Mouse (Mus musculus): Measurements from ENCODE around the gene Sox13. TPM values are rescaled to one million over a fixed set of nuclear protein-coding genes. Genes with fewer than 3 reads are reported as not detected.

The Sox13 gene
- total and polyA plus RNA-seq, 3 experiments: 0.34 to 1.4 (median 0.90) TPM

GRCm38 (mm10) chr1:133408321-133408720, 15.9 kb downstream of the Sox13 start:
- in situ Hi-C loops (cut with MboI; ENCODE audit: low pct_ligation_motif_present, low pct_unique_long_range_greater_than_20kb, low sequenced_read_pairs): no loop called here
- TF ChIP-seq IRF4 (IDR thresholded peaks at IDR 0.05; ENCODE audit: low read depth, low read length) (no peak), ZC3H11A (IDR thresholded peaks at IDR 0.05; ENCODE audit: low read depth, low read length) (no peak), SMC3 (IDR thresholded peaks at IDR 0.05; ENCODE audit: low read depth, low read length) (no peak), USF2 (conservative IDR thresholded peaks at IDR 0.05; ENCODE audit: low read depth, low read length) (no peak), MYC (IDR thresholded peaks at IDR 0.05; ENCODE audit: low read depth, low read length) (no peak), CTCF (conservative IDR thresholded peaks at IDR 0.05 in 1 of 2, IDR thresholded peaks at IDR 0.05 in 1 of 2; ENCODE audit: low read depth in 2 of 2, low read length in 2 of 2) (no peak), ELF1 (IDR thresholded peaks at IDR 0.05; ENCODE audit: low read depth, low read length) (no peak), PAX5 (IDR thresholded peaks at IDR 0.05; ENCODE audit: low read length) (no peak), MAX (IDR thresholded peaks at IDR 0.05; ENCODE audit: low read length) (no peak), RCOR1 (conservative IDR thresholded peaks at IDR 0.05; ENCODE audit: low read depth, low read length) (no peak), MAFK (IDR thresholded peaks at IDR 0.05; ENCODE audit: insufficient replicate concordance, low read length) (no peak)
- no peak for DNase-seq (ENCODE audit: extremely low read depth)
- H3K27ac ChIP-seq (ENCODE audit: insufficient read depth, low read depth): no peak overlapping the region
- H3K79me2 ChIP-seq (replicated peaks; ENCODE audit: control insufficient read depth, extremely low read depth, insufficient read depth, poor library complexity, severe bottlenecking): no peaks in the 10 kb centered on the region
- dilution Hi-C loops (cut with MboI; ENCODE audit: extremely low pct_ligation_motif_present, extremely low pct_unique_long_range_greater_than_20kb, low sequenced_read_pairs): no loop called here
- peaks cover 40% of the 10 kb centered on the region for H3K27me3 ChIP-seq (replicated peaks)
- H3K4me2 ChIP-seq (ENCODE audit: insufficient read depth, low read depth, poor library complexity, severe bottlenecking): no peak overlapping the region
- no peaks in the 10 kb centered on the region for H3K36me3 ChIP-seq (replicated peaks in 1 of 2; ENCODE audit: control insufficient read depth in 1 of 2, insufficient read depth in 1 of 2, low read length in 1 of 2)
- no peak overlapping the region for H3K9ac ChIP-seq (ENCODE audit: insufficient read depth, low read depth)
- 0 out of 4 replicates have a peak, but pooled peaks cover 0 to 4% of the 10 kb centered on the region in 2 experiments for H3K4me1 ChIP-seq (ENCODE audit: control insufficient read depth in 1 of 2, insufficient read depth in 2 of 2)
- H3K4me3 ChIP-seq (replicated peaks in 1 of 3; ENCODE audit: low read depth in 2 of 3, low read length in 2 of 3, poor library complexity in 1 of 3): no peak overlapping the region
- peaks cover 3% of the 10 kb centered on the region for H3K9me3 ChIP-seq (replicated peaks; ENCODE audit: low read length)

GRCm38 (mm10) chr1:133407436-133407835, 16.7 kb downstream of the Sox13 start:
- Histone ChIP-seq H3K79me2 (replicated peaks; ENCODE audit: control insufficient read depth, extremely low read depth, insufficient read depth, poor library complexity, severe bottlenecking) (no peaks in the 10 kb centered on the region), H3K9ac (ENCODE audit: insufficient read depth, low read depth) (no peak overlapping the region), H3K9me3 (replicated peaks; ENCODE audit: low read length) (peaks cover 3% of the 10 kb centered on the region), H3K27ac (ENCODE audit: insufficient read depth, low read depth) (no peak overlapping the region), H3K27me3 (replicated peaks) (peaks cover 40% of the 10 kb centered on the region), H3K36me3 (replicated peaks in 1 of 2; ENCODE audit: control insufficient read depth in 1 of 2, insufficient read depth in 1 of 2, low read length in 1 of 2) (no peaks in the 10 kb centered on the region), H3K4me1 (ENCODE audit: control insufficient read depth in 1 of 2, insufficient read depth in 2 of 2) (no peaks in the 10 kb centered on the region), H3K4me2 (ENCODE audit: insufficient read depth, low read depth, poor library complexity, severe bottlenecking) (no peak overlapping the region), H3K4me3 (replicated peaks in 1 of 3; ENCODE audit: low read depth in 2 of 3, low read length in 2 of 3, poor library complexity in 1 of 3) (no peak overlapping the region)
- dilution Hi-C loops (cut with MboI; ENCODE audit: extremely low pct_ligation_motif_present, extremely low pct_unique_long_range_greater_than_20kb, low sequenced_read_pairs) (no loop called here), in situ Hi-C loops (cut with MboI; ENCODE audit: low pct_ligation_motif_present, low pct_unique_long_range_greater_than_20kb, low sequenced_read_pairs) (no loop called here)
- DNase-seq (ENCODE audit: extremely low read depth): no peak
- TF ChIP-seq ZMIZ1 (IDR thresholded peaks at IDR 0.05; ENCODE audit: low read depth, low read length) (no peak), ZNF384 (IDR thresholded peaks at IDR 0.05; ENCODE audit: low read depth, low read length) (no peak), UBTF (IDR thresholded peaks at IDR 0.05; ENCODE audit: low read depth, low read length) (no peak), ELF1 (IDR thresholded peaks at IDR 0.05; ENCODE audit: low read depth, low read length) (no peak), HCFC1 (IDR thresholded peaks at IDR 0.05; ENCODE audit: low read depth, low read length) (no peak), RCOR1 (conservative IDR thresholded peaks at IDR 0.05; ENCODE audit: low read depth, low read length) (no peak), PAX5 (IDR thresholded peaks at IDR 0.05; ENCODE audit: low read length) (no peak), EP300 (IDR thresholded peaks at IDR 0.05; ENCODE audit: low read length) (no peak), E2F4 (IDR thresholded peaks at IDR 0.05; ENCODE audit: insufficient replicate concordance, low read depth, low read length) (no peak), NELFE (IDR thresholded peaks at IDR 0.05; ENCODE audit: low read depth, low read length) (no peak), MEF2A (IDR thresholded peaks at IDR 0.05; ENCODE audit: borderline replicate concordance, low read depth, low read length) (no peak), MAX (IDR thresholded peaks at IDR 0.05; ENCODE audit: low read length) (no peak), CTCF (conservative IDR thresholded peaks at IDR 0.05 in 1 of 2, IDR thresholded peaks at IDR 0.05 in 1 of 2; ENCODE audit: low read depth in 2 of 2, low read length in 2 of 2) (no peak), TCF12 (IDR thresholded peaks at IDR 0.05; ENCODE audit: low read depth, low read length) (no peak), MXI1 (IDR thresholded peaks at IDR 0.05; ENCODE audit: low read depth, low read length) (no peak), SMC3 (IDR thresholded peaks at IDR 0.05; ENCODE audit: low read depth, low read length) (no peak)

All from CH12.LX (cell line).